Mouse (Mus musculus) C2C12 (cell line): Measurements from ENCODE around the gene Acot7. TPM values are rescaled to one million over a fixed set of nuclear protein-coding genes. Genes with fewer than 3 reads are reported as not detected.

ENCODE experiments used
- H3K27me3 ChIP-seq: one replicate; pipeline ENCODE4 v1.6.1; 2011; ENCODE audit not compliant: control insufficient read depth, insufficient read depth, insufficient read length
- H3K36me3 ChIP-seq: one replicate; pipeline ENCODE4 v1.6.1; 2011; ENCODE audit not compliant: control insufficient read depth, insufficient read depth
- H3K4me3 ChIP-seq: one replicate; pipeline ENCODE4 v1.5.1; 2011; ENCODE audit warnings: mild to moderate bottlenecking, control low read depth; ENCODE audit not compliant: poor library complexity, insufficient read depth, severe bottlenecking
- H3K79me2 ChIP-seq: one replicate; pipeline ENCODE4 v1.6.1; 2011; ENCODE audit not compliant: control insufficient read depth, insufficient read depth
- H3K79me3 ChIP-seq: one replicate; pipeline ENCODE4 v1.6.1; 2011; ENCODE audit warnings: low read depth, control low read depth
- H3ac ChIP-seq: one replicate; pipeline ENCODE3; 2011; ENCODE audit warnings: low read depth; ENCODE audit not compliant: control insufficient read depth, insufficient read length
- CEBPB ChIP-seq: IDR thresholded peaks from one replicate; pipeline ENCODE4 v1.6.1; 2011; ENCODE audit warnings: low read depth, mild to moderate bottlenecking, control low read depth, moderate library complexity
- CTCF ChIP-seq: IDR thresholded peaks from one replicate; pipeline ENCODE4 v1.5.1; 2011; ENCODE audit not compliant: control insufficient read depth, insufficient read depth, insufficient read length
- FOSL1 ChIP-seq: IDR thresholded peaks from one replicate; pipeline ENCODE4 v1.8.0; 2011; ENCODE audit warnings: mild to moderate bottlenecking, low read length; ENCODE audit not compliant: poor library complexity, insufficient read depth, severe bottlenecking
- MAX ChIP-seq: IDR thresholded peaks from one replicate; pipeline ENCODE4 v1.6.1; 2011; ENCODE audit warnings: mild to moderate bottlenecking, control low read depth
- MYOD1 ChIP-seq: IDR thresholded peaks from one replicate; pipeline ENCODE4 v1.6.1; 2011; ENCODE audit warnings: low read depth; ENCODE audit not compliant: control insufficient read depth, insufficient read length
- MYOG ChIP-seq: IDR thresholded peaks from one replicate; pipeline ENCODE4 v1.6.1; 2011; ENCODE audit not compliant: control insufficient read depth, insufficient read length; ENCODE audit errors: extremely low read depth
- USF1 ChIP-seq: IDR thresholded peaks from one replicate; pipeline ENCODE4 v1.6.1; 2011; ENCODE audit warnings: low read depth, mild to moderate bottlenecking, control low read depth, moderate library complexity
- polyA plus RNA-seq: library from polyadenylated mRNA; unstranded; fragments of >200 nt; fragmentation: generic; extraction: Trizol; gene quantifications from one replicate; pipeline ENCODE4 v1.2.1, GENCODE M21; 2012; ENCODE audit warnings: missing spikeins

Gene Acot7
- polyA plus RNA-seq, 1 experiment = 344 TPM

DNA sequence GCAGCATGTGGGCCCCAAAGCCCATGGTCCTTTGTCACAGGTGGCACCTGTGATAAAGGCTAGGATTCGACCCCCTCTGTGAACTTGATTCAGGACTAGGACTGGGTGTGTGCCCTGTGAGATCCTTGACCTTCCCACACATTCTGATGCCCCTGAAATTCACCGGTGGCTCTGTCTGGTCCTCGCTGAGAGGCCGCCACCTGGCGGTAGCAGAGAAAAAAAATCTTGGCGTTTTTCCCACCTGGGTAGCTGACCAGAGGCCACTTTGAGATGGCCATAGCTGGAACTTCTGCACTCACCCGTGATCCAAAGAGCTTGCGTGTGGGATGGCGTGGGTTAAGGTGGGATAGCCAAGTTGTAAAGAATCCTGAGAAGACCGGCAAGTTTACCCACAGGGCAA lies 107.6 kb downstream of the Acot7 start:
- peaks cover 26% of the 10 kb centered on the region for H3K27me3 ChIP-seq
- no peaks in the 10 kb centered on the region for H3K79me2 ChIP-seq
- H3ac ChIP-seq = no peak overlapping the region
- H3K36me3 ChIP-seq = no peaks in the 10 kb centered on the region
- H3K4me3 ChIP-seq = no peak overlapping the region
- TF ChIP-seq CTCF (peak; percentile 8), FOSL1 (no peak)
- no peaks in the 10 kb centered on the region for H3K79me3 ChIP-seq

DNA sequence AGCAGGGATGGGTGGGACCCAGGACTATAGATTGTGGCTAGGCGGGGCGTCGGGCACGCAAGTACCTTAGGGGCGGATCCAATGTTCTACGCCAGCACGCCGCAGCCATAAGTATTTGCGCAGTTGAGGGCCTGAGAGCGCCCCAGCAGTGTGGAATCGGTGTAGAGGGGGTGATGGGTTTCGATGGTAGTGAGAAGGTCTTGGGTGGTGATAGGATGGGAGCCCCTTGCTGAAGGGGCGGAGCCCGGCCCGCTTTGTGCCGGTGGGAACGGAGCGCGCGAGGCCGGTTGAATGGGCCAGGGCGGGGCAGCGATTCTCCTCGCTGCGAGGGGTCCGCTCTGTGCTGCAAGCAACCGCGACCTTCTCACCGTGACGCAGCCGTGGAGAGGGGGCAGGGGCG lies 108.2 kb downstream of the Acot7 start:
- no peaks in the 10 kb centered on the region for H3K79me2 ChIP-seq
- peaks cover 32% of the 10 kb centered on the region for H3K27me3 ChIP-seq
- H3K36me3 ChIP-seq = no peaks in the 10 kb centered on the region
- H3ac ChIP-seq = no peak overlapping the region
- H3K4me3 ChIP-seq = no peak overlapping the region
- no peak for TF ChIP-seq USF1
- no peak for TF ChIP-seq MYOD1
- TF ChIP-seq MAX = no peak
- no peak for TF ChIP-seq FOSL1
- TF ChIP-seq CTCF = no peak
- no peak for TF ChIP-seq CEBPB
- TF ChIP-seq MYOG = no peak
- no peaks in the 10 kb centered on the region for H3K79me3 ChIP-seq

DNA sequence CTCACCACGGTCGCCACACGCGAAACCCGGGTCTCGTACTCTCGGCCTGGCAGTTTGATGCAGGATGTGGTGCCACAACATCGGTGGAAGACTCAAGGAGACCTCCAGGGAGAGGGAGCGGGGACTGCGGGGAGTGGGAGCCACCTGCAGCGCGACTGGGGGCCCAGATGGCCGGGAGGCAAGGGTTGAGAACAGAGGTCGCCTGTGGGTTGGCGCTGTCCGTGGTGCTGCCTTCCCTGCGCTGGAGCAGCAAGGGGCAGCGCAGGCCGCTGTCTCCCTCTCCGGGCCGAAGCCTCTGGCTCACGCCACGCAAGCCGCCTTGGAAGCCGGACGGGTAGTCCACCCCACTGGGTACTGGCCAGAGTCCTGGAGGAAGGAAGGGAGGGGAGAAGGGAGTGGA lies 109.0 kb downstream of the Acot7 start:
- H3K36me3 ChIP-seq = no peaks in the 10 kb centered on the region

DNA sequence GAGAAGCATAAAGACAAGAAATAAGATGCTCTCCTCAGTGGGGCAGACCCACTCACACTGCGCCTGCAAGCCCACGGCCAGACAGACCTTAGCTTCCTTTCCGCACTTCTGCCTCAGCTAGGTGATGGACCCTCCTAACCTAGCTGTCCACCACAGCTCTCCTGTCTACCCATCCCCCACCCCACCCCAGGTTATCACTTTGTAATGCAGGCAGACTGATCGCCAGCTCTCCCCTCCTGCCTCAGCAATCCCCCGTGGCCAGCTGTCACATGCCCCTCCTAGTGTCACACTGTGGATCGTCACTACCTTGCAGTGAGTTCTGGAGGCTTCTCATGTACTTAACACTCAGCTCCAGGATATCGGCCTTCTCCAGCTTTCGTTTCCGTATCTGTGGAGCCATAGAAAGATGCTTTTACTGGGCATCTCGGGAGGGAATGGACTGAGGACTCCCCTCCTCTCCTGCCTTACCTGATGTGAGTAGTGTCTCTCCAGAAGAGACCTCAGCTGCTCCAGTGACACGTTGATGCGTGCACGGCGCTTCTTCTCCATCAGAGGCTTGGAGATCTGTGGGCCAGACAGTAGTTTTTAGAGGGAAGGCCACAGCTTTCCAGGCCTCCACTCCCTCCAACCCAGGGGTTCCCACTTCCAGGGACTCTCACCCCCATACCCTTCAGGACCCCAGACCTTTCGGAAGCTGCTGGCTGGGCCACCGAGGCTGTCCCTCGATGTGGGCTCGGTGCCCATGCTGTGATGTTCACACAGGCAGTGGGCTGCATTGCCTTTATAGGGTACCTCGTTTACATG lies 109.6 kb downstream of the Acot7 start:
- TF ChIP-seq MYOD1 (no peak), USF1 (no peak), CTCF (no peak), MAX (no peak), CEBPB (no peak), MYOG (no peak), FOSL1 (no peak)
- H3K36me3 ChIP-seq = no peaks in the 10 kb centered on the region
- H3K27me3 ChIP-seq = peaks cover 42% of the 10 kb centered on the region
- no peaks in the 10 kb centered on the region for H3K79me3 ChIP-seq
- no peaks in the 10 kb centered on the region for H3K79me2 ChIP-seq
- H3ac ChIP-seq = no peak overlapping the region
- no peak overlapping the region for H3K4me3 ChIP-seq

More for the DNA sequence above, 109.0 kb downstream of the Acot7 start:
- H3K79me2 ChIP-seq = no peaks in the 10 kb centered on the region
- no peaks in the 10 kb centered on the region for H3K79me3 ChIP-seq
- TF ChIP-seq CEBPB = no peak
- TF ChIP-seq FOSL1 = no peak
- no peak for TF ChIP-seq MYOG
- TF ChIP-seq USF1 = no peak
- TF ChIP-seq MYOD1 = no peak
- no peak for TF ChIP-seq MAX
- TF ChIP-seq CTCF = no peak
- H3K27me3 ChIP-seq = peaks cover 37% of the 10 kb centered on the region
- no peak overlapping the region for H3K4me3 ChIP-seq
- no peak overlapping the region for H3ac ChIP-seq

DNA sequence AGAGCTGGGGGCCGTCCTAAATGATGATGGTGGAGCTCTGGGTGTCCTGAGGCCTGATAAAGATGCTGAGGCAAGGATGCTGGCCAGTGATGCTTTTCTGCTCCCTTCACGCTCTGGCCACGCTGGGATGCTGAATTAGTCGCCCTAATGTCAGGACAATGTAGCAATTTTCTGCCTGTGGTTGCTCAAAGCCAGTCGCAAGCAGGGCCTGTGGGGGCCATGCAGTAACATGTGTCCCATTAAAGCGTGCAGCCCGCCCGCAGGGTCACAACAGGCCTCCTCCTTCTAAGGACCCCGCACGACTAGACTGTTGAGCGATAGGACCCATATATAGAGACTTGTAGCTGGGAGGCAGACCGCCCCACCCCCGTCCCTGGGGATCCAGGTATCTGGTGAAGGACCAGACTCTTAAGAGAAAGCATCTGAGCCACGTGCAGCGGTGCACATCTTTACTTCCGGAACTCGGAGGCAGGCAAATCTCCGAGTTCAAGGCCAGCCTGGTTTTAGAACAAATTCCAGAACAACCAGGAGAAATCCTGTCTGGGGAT lies 110.5 kb downstream of the Acot7 start:
- Histone ChIP-seq H3K27me3 (peaks cover 52% of the 10 kb centered on the region), H3K36me3 (no peaks in the 10 kb centered on the region), H3K4me3 (no peak overlapping the region), H3ac (no peak overlapping the region), H3K79me3 (no peaks in the 10 kb centered on the region), H3K79me2 (no peaks in the 10 kb centered on the region)
- TF ChIP-seq MYOG = no peak
- no peak for TF ChIP-seq MAX

DNA sequence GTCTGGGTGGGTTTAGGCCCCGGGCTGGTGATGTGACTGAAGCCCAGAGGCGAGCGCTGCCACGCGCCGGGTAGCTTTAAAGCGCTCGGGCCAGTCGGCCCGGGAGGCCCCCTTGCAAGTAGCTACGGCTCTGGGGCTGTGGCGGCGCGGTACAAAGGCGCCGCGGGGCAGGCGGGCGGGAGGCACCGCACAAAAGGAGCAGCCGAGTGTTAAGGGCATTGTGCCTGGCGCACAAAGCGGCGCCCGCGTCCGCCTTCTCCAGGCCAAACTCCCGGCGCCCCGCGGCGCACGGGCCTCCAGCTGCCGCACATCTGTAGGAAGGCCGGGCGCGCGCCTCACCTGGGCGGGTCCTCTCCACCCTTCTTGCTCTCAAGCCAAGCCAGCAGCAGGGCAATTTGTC lies 112.5 kb downstream of the Acot7 start:
- Histone ChIP-seq H3K79me3 (no peaks in the 10 kb centered on the region), H3ac (no peak overlapping the region), H3K36me3 (no peaks in the 10 kb centered on the region), H3K27me3 (peaks cover 53% of the 10 kb centered on the region), H3K79me2 (no peaks in the 10 kb centered on the region), H3K4me3 (no peak overlapping the region)
- no peak for TF ChIP-seq MAX
- TF ChIP-seq MYOD1 = no peak
- TF ChIP-seq MYOG = no peak
- TF ChIP-seq CTCF = no peak
- TF ChIP-seq USF1 = no peak
- no peak for TF ChIP-seq CEBPB
- TF ChIP-seq FOSL1 = no peak
